Mouse (Mus musculus): ENCODE measurements at regions not wholly inside any gene's neighbourhood (a gene's known extent, or its start where the extent isn't known, plus 50 kb on each side); places are given as distances from the start of the nearest gene placed in this dataset.
A peak's percentile ranks its signal among the peaks of the same experiment; 100 is the strongest.

- intact Hi-C loops (cut with DNase I) = loop anchor here (2.0 to 10.0 kb wide), 3 partner anchors 91 to 189 kb away; partner anchors contain the start of gene Mex3b
- no peak for DNase-seq (ENCODE audit: extremely low spot score in 1 of 2, low spot score in 2 of 2)
Measured at GRCm38 (mm10) chr7:83015756-83016155, 148.6 kb downstream of the Mex3b start.

GRCm38 (mm10) chr7:83016566-83016965, 149.4 kb downstream of the Mex3b start:
- intact Hi-C loops (cut with DNase I) = loop anchor here (10.0 kb wide), 2 partner anchors 92 to 188 kb away; no protein-coding TSS in a partner anchor
- peak in 1 of 2 experiments; percentile 19 for DNase-seq (ENCODE audit: extremely low spot score in 1 of 2, low spot score in 2 of 2)

DNA sequence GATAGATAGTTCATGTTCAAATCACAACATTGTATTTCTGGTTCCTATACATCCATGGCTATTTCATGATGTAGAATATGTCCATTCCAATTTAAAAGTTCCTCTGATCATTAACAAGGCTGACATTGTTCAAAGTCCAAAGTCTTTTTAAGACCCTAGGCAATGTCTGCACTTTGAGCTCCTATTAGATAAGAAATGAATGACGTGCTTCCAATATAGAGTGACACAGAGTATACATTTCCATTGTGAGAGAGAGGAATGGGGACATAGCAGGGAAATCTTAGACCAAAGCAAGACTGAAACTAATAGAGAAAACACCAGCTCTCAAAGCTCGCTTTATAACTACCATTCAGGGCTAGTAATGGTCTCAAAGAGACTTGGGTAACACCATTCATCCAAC, 153.5 kb downstream of the Mex3b start:
- intact Hi-C loops (cut with DNase I) = no loop called here
- no peak for DNase-seq (ENCODE audit: extremely low spot score in 1 of 2, low spot score in 2 of 2)

DNA sequence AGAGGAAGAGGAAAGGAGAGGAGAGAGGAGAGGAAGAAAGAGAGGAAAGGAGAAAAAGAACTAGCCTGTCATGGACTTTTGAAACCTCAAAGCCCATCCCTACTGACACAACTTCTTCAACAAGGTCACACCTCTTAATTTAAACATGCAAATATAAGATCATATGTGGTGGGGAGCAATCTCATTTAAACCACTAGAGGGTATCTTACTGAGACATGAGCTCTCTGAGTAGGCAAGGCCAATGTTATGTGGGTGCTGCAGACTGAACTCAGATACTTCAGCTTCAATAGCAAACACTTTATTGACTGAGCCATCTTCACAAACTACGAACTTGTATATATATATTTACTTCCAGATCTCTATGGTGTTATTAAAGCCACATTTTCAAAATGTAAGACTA, 156.9 kb downstream of the Mex3b start:
- intact Hi-C loops (cut with DNase I) = no loop called here
- no peak for DNase-seq (ENCODE audit: extremely low spot score in 1 of 2, low spot score in 2 of 2)

GRCm38 (mm10) chr7:83031101-83031500, 164.0 kb downstream of the Mex3b start:
- intact Hi-C loops (cut with DNase I) = no loop called here

DNA sequence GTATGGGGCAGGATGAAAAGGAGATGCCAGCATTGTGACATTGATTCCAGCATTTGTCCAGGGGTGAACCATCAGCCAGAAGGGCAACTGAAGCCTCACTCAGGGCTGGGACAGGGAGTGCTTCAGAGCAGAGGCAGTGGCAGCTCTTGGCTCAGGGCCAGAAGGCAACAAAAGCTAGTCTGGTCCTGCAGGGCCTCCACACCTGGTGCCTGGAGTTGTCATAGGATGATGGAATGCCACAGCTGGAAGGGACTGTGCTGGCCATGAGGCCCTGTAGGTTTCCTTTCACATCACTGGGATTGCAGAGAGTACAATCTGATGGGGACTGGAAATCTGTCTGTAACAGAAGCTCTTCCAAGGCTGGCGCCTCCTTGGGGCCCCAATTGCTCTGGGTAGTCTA, 164.9 kb downstream of the Mex3b start:
- intact Hi-C loops (cut with DNase I) = no loop called here
- DNase-seq (ENCODE audit: extremely low spot score in 1 of 2, low spot score in 2 of 2) = peak in 1 of 2 experiments; percentile 30

More at GRCm38 (mm10) chr7:83031101-83031500, 164.0 kb downstream of the Mex3b start:
- no peak for DNase-seq (ENCODE audit: extremely low spot score in 1 of 2, low spot score in 2 of 2)

DNA sequence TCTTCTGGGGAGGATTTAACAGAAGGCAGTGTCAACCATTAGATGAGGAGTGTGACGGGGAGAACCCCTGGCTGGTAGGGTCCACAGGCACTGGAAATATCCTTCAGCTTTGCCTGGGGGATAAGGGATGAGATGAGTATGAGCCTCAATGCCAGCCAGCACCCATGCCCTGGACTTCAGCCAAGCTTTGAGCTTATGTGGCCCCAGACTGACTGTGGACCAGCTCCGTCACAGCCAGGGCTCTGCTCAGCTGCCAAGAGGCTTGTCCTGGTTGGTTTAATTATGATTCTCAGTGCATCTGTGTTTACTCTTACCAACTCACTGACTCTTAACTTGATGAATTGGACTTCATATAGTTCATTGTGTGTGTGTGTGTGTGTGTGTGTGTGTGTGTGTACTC, 165.8 kb downstream of the Mex3b start:
- DNase-seq (ENCODE audit: extremely low spot score in 1 of 2, low spot score in 2 of 2) = peak in 1 of 2 experiments; percentile 31
- intact Hi-C loops (cut with DNase I) = no loop called here

GRCm38 (mm10) chr7:83035190-83035589, 168.1 kb downstream of the Mex3b start:
- no peak for DNase-seq (ENCODE audit: extremely low spot score in 1 of 2, low spot score in 2 of 2)
- intact Hi-C loops (cut with DNase I) = no loop called here

- intact Hi-C loops (cut with DNase I) = no loop called here
- DNase-seq (ENCODE audit: extremely low spot score in 1 of 2, low spot score in 2 of 2) = peak in 1 of 2 experiments; percentile 35
Measured at GRCm38 (mm10) chr7:83036397-83036796, 169.3 kb downstream of the Mex3b start.

- intact Hi-C loops (cut with DNase I) = no loop called here
Measured at GRCm38 (mm10) chr7:83037100-83037499, 170.0 kb downstream of the Mex3b start.

DNA sequence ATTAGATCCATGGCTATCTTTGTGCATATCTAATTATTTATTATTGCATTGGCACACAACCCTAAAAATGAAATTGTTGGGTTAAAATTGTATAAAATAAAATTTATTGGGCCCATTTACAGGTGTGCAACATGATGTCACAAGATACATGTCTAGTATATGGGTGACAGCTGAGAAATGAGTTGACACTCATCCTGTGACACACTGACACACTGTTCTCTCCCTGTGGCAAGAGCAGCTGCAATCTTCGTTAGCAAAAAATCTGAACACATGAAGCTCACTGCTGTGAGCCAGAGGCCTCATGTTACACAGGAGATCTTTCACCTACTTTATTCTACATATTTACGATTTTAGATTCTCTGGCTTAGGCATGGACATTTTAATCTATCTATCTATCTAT, 170.6 kb downstream of the Mex3b start:
- intact Hi-C loops (cut with DNase I) = no loop called here
- DNase-seq (ENCODE audit: extremely low spot score in 1 of 2, low spot score in 2 of 2) = no peak

More at GRCm38 (mm10) chr7:83037100-83037499, 170.0 kb downstream of the Mex3b start:
- DNase-seq (ENCODE audit: extremely low spot score in 1 of 2, low spot score in 2 of 2) = no peak

DNA sequence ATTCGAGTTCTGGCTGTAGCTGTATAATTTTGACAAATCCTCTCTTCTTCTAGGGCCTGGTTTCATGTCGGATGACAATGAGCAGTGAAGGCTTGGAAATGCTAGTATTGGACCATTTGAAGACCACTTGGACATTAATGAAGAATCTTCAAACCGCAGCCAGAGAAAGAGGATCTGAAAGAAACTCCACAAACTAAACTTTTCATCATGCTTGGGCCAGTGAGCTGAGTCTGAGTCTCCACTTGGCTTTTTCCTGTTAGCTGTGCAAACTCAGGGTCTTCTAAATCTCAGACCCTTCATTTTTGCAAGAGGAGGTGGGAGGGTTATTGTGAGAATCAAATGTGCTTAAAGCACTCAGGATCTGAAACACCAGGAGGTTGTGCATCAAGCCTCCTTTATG, 176.6 kb downstream of the Mex3b start:
- DNase-seq (ENCODE audit: extremely low spot score in 1 of 2, low spot score in 2 of 2) = no peak

DNA sequence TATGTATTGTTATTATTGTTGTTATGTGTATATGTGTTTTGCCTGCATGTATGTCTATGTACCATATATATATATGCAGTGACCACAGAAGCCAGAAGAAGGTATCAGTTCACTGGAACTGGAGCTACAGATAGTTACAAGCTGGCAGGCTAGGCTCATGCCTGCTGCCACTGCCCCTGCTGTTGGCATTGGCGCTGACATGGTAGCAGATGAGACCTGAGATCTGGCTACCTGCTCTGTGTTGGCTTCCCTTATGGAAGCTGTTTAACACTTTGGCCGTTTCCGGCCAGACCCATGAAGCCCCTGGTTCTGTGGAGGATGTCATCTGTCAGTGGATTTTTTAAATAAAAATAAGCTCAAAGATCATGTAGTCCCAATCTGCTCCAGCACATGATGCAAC, 178.1 kb downstream of the Mex3b start:
- intact Hi-C loops (cut with DNase I) = no loop called here
- no peak for DNase-seq (ENCODE audit: extremely low spot score in 1 of 2, low spot score in 2 of 2)

More for the DNA sequence above, 176.6 kb downstream of the Mex3b start:
- intact Hi-C loops (cut with DNase I) = no loop called here

- DNase-seq (ENCODE audit: extremely low spot score in 1 of 2, low spot score in 2 of 2) = no peak
- intact Hi-C loops (cut with DNase I) = no loop called here
Measured at GRCm38 (mm10) chr7:83050011-83050410, 182.9 kb downstream of the Mex3b start.

DNA sequence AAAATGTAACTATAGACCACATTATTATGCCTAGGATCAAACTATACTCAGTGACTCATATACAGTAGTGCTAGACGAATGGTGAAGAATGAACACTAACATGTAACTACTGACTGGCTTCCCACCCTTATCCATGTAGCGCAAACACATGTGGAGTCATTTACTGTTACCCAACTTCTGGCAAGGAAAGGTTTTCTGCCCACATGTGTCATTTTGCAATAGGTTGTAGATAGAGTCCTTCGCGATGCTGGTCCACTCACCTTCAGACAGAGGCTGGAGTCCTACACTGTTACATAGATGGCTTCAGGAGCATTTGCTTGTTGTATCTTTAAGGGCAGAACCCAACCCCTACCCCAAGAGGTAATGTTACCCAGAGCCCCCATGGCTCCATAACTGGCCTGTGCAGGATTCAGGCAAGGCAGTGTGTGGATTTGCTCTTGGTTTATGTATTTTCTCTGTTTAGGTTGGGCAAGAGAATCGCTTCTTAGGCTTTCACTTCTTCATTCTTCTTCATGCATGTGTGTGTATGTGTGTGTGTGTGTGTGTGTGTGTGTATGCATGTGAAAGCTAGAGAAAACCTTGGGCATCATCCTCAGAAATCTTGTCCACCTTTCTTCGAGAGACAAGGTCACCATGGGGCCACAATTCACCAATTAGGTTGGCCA, 183.8 kb downstream of the Mex3b start:
- DNase-seq (ENCODE audit: extremely low spot score in 1 of 2, low spot score in 2 of 2) = no peak
- intact Hi-C loops (cut with DNase I) = no loop called here

DNA sequence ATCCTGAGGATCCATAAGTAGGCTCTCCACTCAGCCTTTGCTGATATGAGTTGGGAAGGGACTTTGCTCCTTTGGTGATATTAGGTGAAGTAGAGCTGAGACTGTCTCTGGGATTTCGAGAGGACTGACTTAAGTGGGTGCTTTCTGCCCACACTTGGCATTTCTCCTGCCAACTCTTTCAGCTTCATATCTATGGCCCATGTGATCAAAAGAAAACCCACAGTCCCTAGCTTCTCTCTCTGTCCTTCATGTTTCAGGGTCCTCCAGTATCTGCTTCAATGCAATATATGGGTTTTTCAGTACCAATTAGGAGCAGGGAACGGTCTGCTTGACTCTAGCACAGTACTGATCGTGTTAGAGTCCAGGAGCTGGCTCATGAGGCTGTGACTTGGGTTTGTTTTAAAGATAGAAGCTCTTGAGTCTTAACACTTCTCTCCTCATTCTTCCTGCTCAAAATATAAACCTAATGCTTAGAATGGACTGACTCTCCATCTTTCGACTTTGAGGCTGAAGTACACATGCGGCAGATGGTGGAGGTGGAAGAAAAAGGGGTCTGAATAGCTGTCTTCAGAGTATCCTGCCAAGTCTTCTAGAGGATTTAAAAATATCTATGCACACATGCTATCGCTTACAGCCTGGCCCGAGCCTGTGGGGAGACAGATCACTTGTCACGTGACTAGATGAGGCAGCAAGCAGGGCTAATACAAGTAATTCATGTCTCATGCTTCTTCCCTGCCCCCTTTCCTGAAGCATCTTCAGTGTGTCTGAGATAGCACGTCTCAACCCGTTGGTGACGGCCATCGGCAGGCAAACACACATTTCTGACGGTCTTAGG, 189.2 kb downstream of the Mex3b start:
- DNase-seq (ENCODE audit: extremely low spot score in 1 of 2, low spot score in 2 of 2) = peak in 1 of 2 experiments; percentile 42
- intact Hi-C loops (cut with DNase I) = loop anchor here (5.0 kb wide), 1 partner anchor 189 kb away; the partner anchor contains the start of gene Mex3b

DNA sequence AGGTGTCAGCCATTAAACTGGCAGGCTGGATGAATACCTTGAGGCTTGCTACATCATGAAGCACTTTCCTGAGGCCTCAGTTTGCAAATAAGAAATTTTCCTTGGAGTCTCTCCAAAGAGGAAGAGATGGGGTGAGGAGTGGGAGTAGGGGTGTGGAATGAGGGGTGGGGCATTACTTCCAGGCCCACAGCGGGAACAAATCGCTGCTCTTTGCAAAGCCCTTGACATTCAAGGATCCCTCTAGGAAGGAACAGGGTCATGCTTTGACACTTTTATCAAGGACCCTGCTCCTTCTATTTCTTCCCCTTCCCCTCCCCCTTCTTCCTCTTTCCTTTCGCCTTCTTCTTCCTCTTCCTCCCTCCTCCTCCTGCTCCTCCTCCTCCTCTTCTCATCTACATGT, 193.2 kb downstream of the Mex3b start:
- intact Hi-C loops (cut with DNase I) = no loop called here

DNA sequence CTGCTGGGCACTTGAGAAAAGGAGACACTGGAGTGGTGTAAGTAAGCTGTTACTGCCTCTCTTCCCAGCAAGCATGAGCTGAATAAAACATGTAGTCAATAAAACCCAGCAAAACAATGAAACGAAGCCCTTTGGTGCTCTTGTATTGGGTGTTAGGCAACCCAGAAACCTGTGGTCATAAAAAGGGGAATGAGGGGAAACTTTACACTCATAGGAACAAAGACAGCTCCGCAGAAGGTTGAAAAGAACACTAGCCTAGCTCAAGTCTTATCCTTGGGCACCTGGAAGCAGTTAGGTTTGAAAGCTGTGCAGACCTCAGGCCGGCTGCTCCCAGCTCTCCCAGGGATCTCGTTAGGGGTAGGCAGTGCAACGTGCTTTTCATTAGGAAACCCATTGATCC, 193.6 kb downstream of the Mex3b start:
- no peak for DNase-seq (ENCODE audit: extremely low spot score in 1 of 2, low spot score in 2 of 2)
- intact Hi-C loops (cut with DNase I) = no loop called here

More for the DNA sequence above, 193.2 kb downstream of the Mex3b start:
- no peak for DNase-seq (ENCODE audit: extremely low spot score in 1 of 2, low spot score in 2 of 2)

GRCm38 (mm10) chr7:83061197-83061893, 194.2 kb downstream of the Mex3b start:
- intact Hi-C loops (cut with DNase I) = no loop called here
- no peak for DNase-seq (ENCODE audit: extremely low spot score in 1 of 2, low spot score in 2 of 2)
